Mouse (Mus musculus) MEL (cell line): ENCODE results near the gene Tmub2. TPM values are rescaled to one million over a fixed set of nuclear protein-coding genes. Genes with fewer than 3 reads are reported as not detected.
A peak's percentile ranks its signal among the peaks of the same experiment; 100 is the strongest.

Source experiments
- DNase-seq: peaks from one replicate; pipeline ENCODE4 v3.0.0; 2011; ENCODE audit warnings: low read depth, low spot score
- H3K27ac ChIP-seq: 2 replicates; pipeline ENCODE4 v1.5.1; 2012; ENCODE audit warnings: low read depth, mild to moderate bottlenecking, control low read depth, low read length, moderate library complexity; ENCODE audit not compliant: control insufficient read depth
- H3K27me3 ChIP-seq, 2 experiments: fragments of 150-350 bp in 1 of 2; sonication (generic) in 1 of 2; 2 replicates each; pipeline ENCODE4 v1.6.1; 2012; ENCODE audit warnings: low read length in 2 of 2, mild to moderate bottlenecking in 2 of 2, improper control_type of control experiment in 1 of 2, moderate library complexity in 1 of 2; ENCODE audit not compliant: insufficient read depth in 2 of 2, control insufficient read depth in 1 of 2
- H3K36me3 ChIP-seq, 2 experiments: 2 replicates each; pipeline ENCODE4 v1.6.1; 2012 to 2014; ENCODE audit warnings: low read length in 2 of 2, improper control_type of control experiment in 1 of 2, inconsistent platforms in 1 of 2, mild to moderate bottlenecking in 1 of 2; ENCODE audit not compliant: insufficient read depth in 2 of 2, control insufficient read depth in 1 of 2
- H3K4me1 ChIP-seq, 2 experiments: fragments of 150-350 bp in 1 of 2; sonication (generic) in 1 of 2; 2 replicates each; pipeline ENCODE4 v1.6.1; 2012; ENCODE audit warnings: low read length in 2 of 2, improper control_type of control experiment in 1 of 2, mild to moderate bottlenecking in 1 of 2; ENCODE audit not compliant: insufficient read depth in 2 of 2, control insufficient read depth in 1 of 2
- H3K4me3 ChIP-seq, 2 experiments: fragments of 150-350 bp in 1 of 2; sonication (generic) in 1 of 2; 2 replicates each; pipeline ENCODE4 v1.5.1; 2012; ENCODE audit warnings: low read depth in 2 of 2, low read length in 2 of 2, mild to moderate bottlenecking in 2 of 2, moderate library complexity in 2 of 2, control low read depth in 1 of 2, improper control_type of control experiment in 1 of 2; ENCODE audit not compliant: control insufficient read depth in 1 of 2, insufficient read depth in 1 of 2
- H3K79me2 ChIP-seq: 2 replicates; pipeline ENCODE4 v1.6.1; 2012; ENCODE audit warnings: mild to moderate bottlenecking, low read length, moderate library complexity; ENCODE audit not compliant: control insufficient read depth, poor library complexity, insufficient read depth
- H3K9ac ChIP-seq: 2 replicates; pipeline ENCODE4 v1.6.1; 2012; ENCODE audit warnings: low read depth, mild to moderate bottlenecking, control low read depth, low read length, moderate library complexity; ENCODE audit not compliant: control insufficient read depth, poor library complexity, severe bottlenecking
- H3K9me3 ChIP-seq: fragments of 150-350 bp; sonication (generic); replicated peaks from 2 replicates; pipeline ENCODE4 v1.6.1; 2012; ENCODE audit warnings: mild to moderate bottlenecking, low read length, improper control_type of control experiment, moderate library complexity; ENCODE audit not compliant: insufficient read depth
- BHLHE40 ChIP-seq: IDR thresholded peaks from 2 replicates; pipeline ENCODE4 v1.6.1; 2012; ENCODE audit warnings: low read depth, mild to moderate bottlenecking, inconsistent platforms, low read length, improper control_type of control experiment, borderline replicate concordance
- CHD2 ChIP-seq: IDR thresholded peaks from 2 replicates; pipeline ENCODE4 v1.6.1; 2011; ENCODE audit warnings: low read length, improper control_type of control experiment
- CTCF ChIP-seq, 3 experiments: IDR thresholded peaks in 2 of 3; conservative IDR thresholded peaks in 1 of 3; 2 replicates each; pipeline ENCODE4 v1.5.1; 2011 to 2012; ENCODE audit warnings: low read length in 3 of 3, low read depth in 2 of 3, mild to moderate bottlenecking in 2 of 3, improper control_type of control experiment in 1 of 3, inconsistent platforms in 1 of 3, mixed read lengths in 1 of 3, moderate library complexity in 1 of 3; ENCODE audit not compliant: control insufficient read depth in 1 of 3, insufficient read depth in 1 of 3, poor library complexity in 1 of 3, severe bottlenecking in 1 of 3
- E2F4 ChIP-seq: IDR thresholded peaks from 2 replicates; pipeline ENCODE4 v1.6.1; 2011; ENCODE audit warnings: low read depth, low read length, improper control_type of control experiment, borderline replicate concordance
- ELF1 ChIP-seq: IDR thresholded peaks from 2 replicates; pipeline ENCODE4 v1.6.1; 2014; ENCODE audit warnings: low read depth, mild to moderate bottlenecking, inconsistent platforms, low read length, improper control_type of control experiment, moderate library complexity
- EP300 ChIP-seq, 2 experiments: IDR thresholded peaks; 2 replicates each; pipeline ENCODE4 v1.6.1; 2011; ENCODE audit warnings: improper control_type of control experiment in 2 of 2, low read length in 2 of 2, low read depth in 1 of 2, mild to moderate bottlenecking in 1 of 2
- ETS1 ChIP-seq: IDR thresholded peaks from 2 replicates; pipeline ENCODE4 v1.6.1; 2012; ENCODE audit warnings: low read depth, mild to moderate bottlenecking, inconsistent platforms, low read length, improper control_type of control experiment, moderate library complexity
- GABPA ChIP-seq: IDR thresholded peaks from 2 replicates; pipeline ENCODE4 v1.6.1; 2012; ENCODE audit warnings: low read depth, mild to moderate bottlenecking, inconsistent platforms, low read length, improper control_type of control experiment, moderate library complexity
- GATA1 ChIP-seq: IDR thresholded peaks from 2 replicates; pipeline ENCODE4 v1.6.1; 2011; ENCODE audit warnings: low read depth, low read length, improper control_type of control experiment
- JUND ChIP-seq: IDR thresholded peaks from 2 replicates; pipeline ENCODE4 v1.6.1; 2011; ENCODE audit warnings: low read depth, mild to moderate bottlenecking, improper control_type of control experiment, low read length
- KAT2A ChIP-seq: conservative IDR thresholded peaks from 2 replicates; pipeline ENCODE4 v1.6.1; 2012; ENCODE audit warnings: low read depth, low read length, improper control_type of control experiment, inconsistent platforms
- MAFK ChIP-seq: IDR thresholded peaks from 2 replicates; pipeline ENCODE4 v1.6.1; 2011; ENCODE audit warnings: low read depth, mild to moderate bottlenecking, low read length, improper control_type of control experiment, borderline replicate concordance
- MAX ChIP-seq: IDR thresholded peaks from 2 replicates; pipeline ENCODE4 v1.6.1; 2011; ENCODE audit warnings: low read length, improper control_type of control experiment
- MAZ ChIP-seq: IDR thresholded peaks from 2 replicates; pipeline ENCODE4 v1.6.1; 2012; ENCODE audit warnings: low read depth, mild to moderate bottlenecking, inconsistent platforms, low read length, improper control_type of control experiment
- MEF2A ChIP-seq: IDR thresholded peaks from 2 replicates; pipeline ENCODE4 v1.6.1; 2014; ENCODE audit warnings: low read depth, mild to moderate bottlenecking, inconsistent platforms, low read length, improper control_type of control experiment; ENCODE audit not compliant: poor library complexity, insufficient replicate concordance, severe bottlenecking; ENCODE audit errors: extremely low read depth
- MXI1 ChIP-seq: IDR thresholded peaks from 2 replicates; pipeline ENCODE4 v1.6.1; 2011; ENCODE audit warnings: mild to moderate bottlenecking, low read depth, low read length, improper control_type of control experiment
- MYB ChIP-seq: IDR thresholded peaks from 2 replicates; pipeline ENCODE4 v1.6.1; 2011; ENCODE audit warnings: mild to moderate bottlenecking, low read depth, low read length, improper control_type of control experiment
- MYC ChIP-seq: IDR thresholded peaks from 2 replicates; pipeline ENCODE4 v1.6.1; 2011; ENCODE audit warnings: low read depth, mild to moderate bottlenecking, low read length, improper control_type of control experiment, moderate library complexity
- NELFE ChIP-seq: IDR thresholded peaks from 2 replicates; pipeline ENCODE4 v1.6.1; 2011; ENCODE audit warnings: low read depth, low read length, improper control_type of control experiment
- NRF1 ChIP-seq: IDR thresholded peaks from 2 replicates; pipeline ENCODE4 v1.6.1; 2014; ENCODE audit warnings: low read depth, mild to moderate bottlenecking, inconsistent platforms, low read length, improper control_type of control experiment, moderate library complexity; ENCODE audit not compliant: poor library complexity, insufficient read depth, severe bottlenecking
- POLR2A ChIP-seq, 2 experiments: IDR thresholded peaks; 2 replicates each; pipeline ENCODE4 v1.6.1; 2011 to 2012; ENCODE audit warnings: low read length in 2 of 2, mild to moderate bottlenecking in 2 of 2, control low read depth in 1 of 2, improper control_type of control experiment in 1 of 2, low read depth in 1 of 2, moderate library complexity in 1 of 2; ENCODE audit not compliant: control insufficient read depth in 1 of 2, insufficient read depth in 1 of 2, poor library complexity in 1 of 2
- POLR2AphosphoS2 ChIP-seq: IDR thresholded peaks from 2 replicates; pipeline ENCODE4 v1.6.1; 2011; ENCODE audit warnings: low read length, improper control_type of control experiment
- POLR2AphosphoS5 ChIP-seq: IDR thresholded peaks from 2 replicates; pipeline ENCODE4 v1.6.1; 2012; ENCODE audit warnings: low read depth, borderline replicate concordance, mild to moderate bottlenecking, inconsistent platforms, low read length, moderate library complexity, mixed read lengths
- RCOR1 ChIP-seq: IDR thresholded peaks from 2 replicates; pipeline ENCODE4 v1.6.1; 2012; ENCODE audit warnings: low read depth, mild to moderate bottlenecking, inconsistent platforms, low read length, improper control_type of control experiment
- SIN3A ChIP-seq: IDR thresholded peaks from 2 replicates; pipeline ENCODE4 v1.6.1; 2012; ENCODE audit warnings: low read length, improper control_type of control experiment, inconsistent platforms
- TAL1 ChIP-seq: IDR thresholded peaks from 2 replicates; pipeline ENCODE4 v1.6.1; 2012; ENCODE audit warnings: mild to moderate bottlenecking, inconsistent platforms, low read length, moderate library complexity, mixed read lengths
- TBP ChIP-seq: IDR thresholded peaks from 2 replicates; pipeline ENCODE4 v1.8.0; 2011; ENCODE audit warnings: low read depth, low read length, improper control_type of control experiment
- TCF12 ChIP-seq: IDR thresholded peaks from 2 replicates; pipeline ENCODE4 v1.6.1; 2014; ENCODE audit warnings: low read depth, mild to moderate bottlenecking, inconsistent platforms, low read length, improper control_type of control experiment, moderate library complexity
- UBTF ChIP-seq: IDR thresholded peaks from 2 replicates; pipeline ENCODE4 v1.6.1; 2012; ENCODE audit warnings: low read depth, mild to moderate bottlenecking, inconsistent platforms, low read length, improper control_type of control experiment, moderate library complexity, borderline replicate concordance; ENCODE audit not compliant: insufficient read depth
- USF1 ChIP-seq: IDR thresholded peaks from 2 replicates; pipeline ENCODE4 v1.6.1; 2014; ENCODE audit warnings: low read depth, mild to moderate bottlenecking, inconsistent platforms, low read length, improper control_type of control experiment, moderate library complexity
- ZC3H11A ChIP-seq: IDR thresholded peaks from 2 replicates; pipeline ENCODE4 v1.6.1; 2012; ENCODE audit warnings: low read depth, mild to moderate bottlenecking, inconsistent platforms, low read length, improper control_type of control experiment
- ZKSCAN1 ChIP-seq: IDR thresholded peaks from 2 replicates; pipeline ENCODE4 v1.6.1; 2012; ENCODE audit warnings: low read depth, mild to moderate bottlenecking, inconsistent platforms, low read length, improper control_type of control experiment, moderate library complexity
- ZMIZ1 ChIP-seq: IDR thresholded peaks from 2 replicates; pipeline ENCODE4 v1.6.1; 2012; ENCODE audit warnings: low read depth, mild to moderate bottlenecking, inconsistent platforms, low read length, improper control_type of control experiment, moderate library complexity
- ZNF384 ChIP-seq: IDR thresholded peaks from 2 replicates; pipeline ENCODE4 v1.6.1; 2012; ENCODE audit warnings: low read depth, mild to moderate bottlenecking, inconsistent platforms, low read length, improper control_type of control experiment
- polyA plus RNA-seq, 2 experiments: library from polyadenylated mRNA; stranded (reverse) in 1 of 2; unstranded in 1 of 2; fragments of >175 nt in 1 of 2; fragments of >200 nt in 1 of 2; gene quantifications; 2 replicates each; pipeline versions ENCODE4 v1.2.1 to v1.2.4; 2012; ENCODE audit warnings: low replicate concordance in 2 of 2, low read depth in 1 of 2; ENCODE audit not compliant: insufficient read length in 2 of 2, insufficient read depth in 1 of 2, missing spikeins in 1 of 2
- total RNA-seq: library from RNA; depleted of rRNA; stranded (reverse); fragments of 300-350 nt; gene quantifications from 2 replicates; pipeline ENCODE4 v1.2.3, GENCODE M21; 2012

Gene Tmub2
- total and polyA plus RNA-seq, 3 experiments = 29.3 to 40.5 TPM; not detected in 1

DNA sequence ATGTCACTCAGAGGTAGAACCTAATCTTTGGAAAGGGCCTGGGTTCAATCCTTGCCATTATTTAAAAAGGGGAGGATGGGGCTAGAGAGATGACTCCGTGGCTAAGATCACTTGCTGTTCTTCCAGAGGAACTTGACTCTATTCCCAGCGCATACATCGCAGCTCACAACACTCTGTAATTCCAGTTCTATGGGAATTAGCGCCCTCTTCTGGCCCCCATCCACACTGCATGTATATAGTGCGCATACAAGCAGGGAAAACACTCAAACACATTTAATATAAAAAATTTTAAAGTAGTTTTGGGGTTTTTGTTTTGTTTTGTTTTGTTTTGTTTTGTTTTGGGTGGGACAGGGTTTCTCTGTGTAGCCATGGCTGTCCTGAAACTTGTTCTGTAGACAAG lies 42.9 kb upstream of the Tmub2 start (continued):
- TF ChIP-seq CTCF (IDR thresholded peaks at IDR 0.05 in 2 of 3, conservative IDR thresholded peaks at IDR 0.05 in 1 of 3; ENCODE audit: control insufficient read depth in 1 of 3, insufficient read depth in 1 of 3, low read depth in 2 of 3, low read length in 3 of 3, poor library complexity in 1 of 3, severe bottlenecking in 1 of 3) = peak; percentile 52 to 64 (median 57)

DNA sequence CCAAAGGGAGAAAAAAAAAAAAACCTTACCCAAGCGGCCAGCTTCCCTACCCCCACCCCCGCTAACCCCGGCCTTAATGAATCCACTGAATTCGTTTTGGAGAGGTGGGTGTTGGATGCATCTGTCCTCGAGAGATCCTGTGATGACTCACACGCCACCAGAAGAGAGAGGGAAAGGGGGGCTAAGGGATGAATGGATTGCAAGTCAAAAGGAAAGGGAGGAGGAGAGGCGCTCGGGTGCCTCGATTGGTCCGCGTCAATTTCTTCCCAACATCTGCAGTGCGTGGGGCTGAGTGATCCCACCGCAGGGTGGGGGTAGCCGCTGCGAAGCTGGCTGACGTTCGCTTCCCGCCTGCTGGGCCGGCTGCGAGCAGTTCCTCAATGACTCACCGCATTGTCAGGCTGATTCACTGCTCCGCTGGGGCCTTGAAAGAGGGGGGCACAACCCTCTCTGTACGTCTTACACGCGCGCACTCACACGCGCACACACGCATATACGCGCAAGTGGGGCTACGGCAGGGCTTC lies 39.7 kb upstream of the Tmub2 start:
- Histone ChIP-seq H3K36me3 (peaks cover 0 to 19% of the 10 kb centered on the region in 2 experiments; a peak in 2 of 4 replicates), H3K27me3 (no peaks in the 10 kb centered on the region), H3K27ac (peak overlapping the region; percentile 58), H3K9ac (peak overlapping the region; percentile 69), H3K4me1 (peaks cover 0 to 22% of the 10 kb centered on the region in 2 experiments), H3K79me2 (peaks cover 11% of the 10 kb centered on the region), H3K4me3 (peak overlapping the region; percentile 48 to 49), H3K9me3 (no peaks in the 10 kb centered on the region)
- DNase-seq = peak; percentile 96
- TF ChIP-seq SIN3A (peak; percentile 68), NELFE (peak; percentile 72), RCOR1 (0 out of 2 replicates have a peak, but pooled peaks have one; percentile 36), POLR2A (IDR thresholded peaks at IDR 0.05; ENCODE audit: control insufficient read depth in 1 of 2, insufficient read depth in 1 of 2, low read depth in 1 of 2, low read length in 2 of 2, poor library complexity in 1 of 2) (peak; percentile 20 to 61; a peak in 2 of 4 replicates), TCF12 (peak; percentile 9; the same call in 1 of the 2 replicates), ZKSCAN1 (no peak), MYC (peak; percentile 92), MAFK (no peak), MAZ (peak; percentile 93; the same call in 1 of the 2 replicates), TAL1 (peak; percentile 6; the same call in 1 of the 2 replicates), POLR2AphosphoS2 (no peak), CTCF (IDR thresholded peaks at IDR 0.05 in 2 of 3, conservative IDR thresholded peaks at IDR 0.05 in 1 of 3; ENCODE audit: control insufficient read depth in 1 of 3, insufficient read depth in 1 of 3, low read depth in 2 of 3, low read length in 3 of 3, poor library complexity in 1 of 3, severe bottlenecking in 1 of 3) (peak in 1 of 3 experiments; percentile 2; a peak in 2 of 6 replicates), USF1 (no peak), ZC3H11A (no peak), ETS1 (peak; percentile 92), MAX (peak; percentile 86), GABPA (no peak), GATA1 (no peak), ZMIZ1 (no peak), TBP (peak; percentile 60), E2F4 (peak; percentile 91; the same call in 1 of the 2 replicates), CHD2 (no peak), POLR2AphosphoS5 (peak; percentile 18; the same call in 1 of the 2 replicates), NRF1 (peak; percentile 59), ZNF384 (peak; percentile 90), UBTF (peak; percentile 85; the same call in 1 of the 2 replicates), BHLHE40 (no peak), MXI1 (peak; percentile 69), JUND (peak; percentile 91; the same call in 1 of the 2 replicates), ELF1 (0 out of 2 replicates have a peak, but pooled peaks have one; percentile 20), MYB (no peak), KAT2A (no peak), EP300 (IDR thresholded peaks at IDR 0.05; ENCODE audit: low read depth in 1 of 2, low read length in 2 of 2) (peak; percentile 51 to 76), MEF2A (no peak)
